Mouse (Mus musculus) lung, postnatal 4 days (tissue): ENCODE measurements around the gene Pheta1.

ENCODE experiments used
- DNase-seq, 2 experiments: peaks; one replicate each; pipeline ENCODE4 v3.0.0; 2021

The Pheta1 gene

GRCm38 (mm10) chr5:121827876-121828275 lies 20.9 kb upstream of the Pheta1 start:
- no peak for DNase-seq

- peak in 1 of 2 experiments; percentile 59 for DNase-seq
These were observed 20.0 kb upstream of the Pheta1 start for GRCm38 (mm10) chr5:121828491-121829432.

DNA sequence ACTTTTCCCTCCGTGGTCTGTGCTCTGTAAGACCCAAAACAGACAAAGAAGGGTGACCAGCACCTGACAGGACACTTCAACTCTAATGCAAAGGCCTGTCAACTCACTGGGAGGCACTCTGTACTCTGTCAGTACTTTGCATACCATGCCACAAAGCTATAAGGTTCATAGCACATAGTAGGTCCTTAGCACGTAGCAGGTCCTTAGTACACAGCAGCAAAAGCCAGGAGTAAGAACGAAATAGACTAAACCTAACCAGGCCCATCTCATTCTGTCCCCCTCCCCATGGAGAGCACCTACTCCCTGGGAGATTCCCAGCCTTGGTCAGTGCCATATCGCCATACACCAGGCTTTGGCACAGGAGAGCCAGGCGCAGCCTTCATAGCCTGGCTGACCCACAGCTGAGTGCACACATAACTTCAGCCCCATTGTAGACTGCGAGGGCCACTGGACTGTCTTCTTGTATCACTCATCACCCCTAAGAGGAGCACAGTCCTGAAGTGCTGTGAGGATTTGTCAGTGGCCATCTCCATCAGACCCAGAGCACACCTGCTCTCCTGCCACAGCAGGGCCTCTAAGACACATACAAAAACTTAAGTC lies 17.7 kb upstream of the Pheta1 start:
- no peak for DNase-seq

- peak in 1 of 2 experiments; percentile 58 for DNase-seq
These were observed 16.2 kb upstream of the Pheta1 start for GRCm38 (mm10) chr5:121832376-121833155.

DNA sequence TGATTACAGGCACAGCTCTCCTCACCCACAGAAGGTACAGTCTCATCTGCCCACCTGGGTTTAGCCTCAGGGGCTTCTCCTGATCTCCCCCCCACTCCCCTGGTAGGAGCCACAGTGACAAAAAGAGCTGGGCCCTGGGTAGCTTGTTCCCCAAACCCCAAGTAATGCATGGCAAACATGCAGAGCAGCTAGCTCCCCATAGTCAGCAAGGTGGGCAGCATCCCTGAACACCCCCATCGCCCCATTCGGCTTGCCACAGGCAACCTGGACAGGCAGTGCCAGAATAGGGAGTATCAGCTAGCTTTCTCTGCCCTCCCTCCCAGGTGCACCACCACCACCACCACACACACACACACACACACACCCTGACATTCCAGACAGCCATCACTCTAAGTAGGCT lies 15.6 kb upstream of the Pheta1 start:
- no peak for DNase-seq

DNA sequence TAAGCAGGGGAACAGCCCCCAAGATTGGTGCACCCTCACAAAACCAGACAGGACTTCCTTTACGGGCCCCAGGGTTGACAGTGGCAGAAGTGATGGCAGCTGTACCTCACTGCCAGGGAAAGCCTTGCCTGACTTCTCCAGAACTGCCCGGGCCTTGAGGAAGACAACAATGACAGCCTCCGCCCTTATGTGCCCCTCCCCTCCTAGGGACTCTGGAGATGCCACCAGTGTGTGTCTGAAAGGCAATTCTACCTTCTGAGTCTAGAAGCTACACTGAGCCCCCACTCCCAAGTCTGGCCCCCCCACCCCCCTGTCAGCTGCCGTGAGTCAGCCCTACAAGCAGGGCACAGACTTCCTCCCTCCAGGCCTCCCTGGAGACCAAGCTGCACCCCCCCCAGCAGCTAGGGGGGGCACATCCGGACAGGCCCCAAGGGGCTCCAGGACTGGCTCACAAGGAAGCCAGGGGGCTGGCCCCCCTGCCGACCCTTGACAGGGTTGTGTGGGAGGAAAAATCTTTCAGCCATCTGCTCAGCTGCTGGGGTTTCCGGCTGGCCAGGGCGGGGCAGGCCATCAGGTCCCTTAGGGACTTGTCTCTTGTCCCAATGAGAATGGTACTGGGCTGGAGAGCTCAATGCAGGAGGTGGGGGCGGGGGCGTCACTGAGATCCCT lies 15.1 kb upstream of the Pheta1 start:
- DNase-seq = peak; percentile 81 to 92

DNA sequence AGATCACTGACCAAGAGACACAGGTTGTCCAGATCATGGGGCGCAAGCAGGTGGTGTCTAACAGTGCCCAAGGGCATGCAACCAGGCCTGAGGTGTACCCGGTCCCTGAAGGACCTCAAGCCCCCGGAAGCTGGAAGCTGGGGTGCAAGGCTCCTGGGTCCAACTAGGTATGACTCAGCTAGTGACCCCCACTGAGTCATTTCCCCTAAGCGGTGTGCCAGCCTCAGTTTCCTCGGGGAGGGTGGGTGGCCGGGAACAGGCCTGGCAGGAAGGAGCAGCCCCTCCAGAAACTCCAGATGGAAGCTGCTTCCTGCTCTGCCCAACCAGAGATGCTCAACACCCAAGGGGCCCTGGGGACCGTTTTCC lies 14.6 kb upstream of the Pheta1 start:
- DNase-seq = no peak

- DNase-seq = peak in 1 of 2 experiments; percentile 39
These were observed 13.6 kb upstream of the Pheta1 start for GRCm38 (mm10) chr5:121834991-121835747.

GRCm38 (mm10) chr5:121835949-121836691 lies 12.7 kb upstream of the Pheta1 start:
- DNase-seq = peak; percentile 45 to 49

DNA sequence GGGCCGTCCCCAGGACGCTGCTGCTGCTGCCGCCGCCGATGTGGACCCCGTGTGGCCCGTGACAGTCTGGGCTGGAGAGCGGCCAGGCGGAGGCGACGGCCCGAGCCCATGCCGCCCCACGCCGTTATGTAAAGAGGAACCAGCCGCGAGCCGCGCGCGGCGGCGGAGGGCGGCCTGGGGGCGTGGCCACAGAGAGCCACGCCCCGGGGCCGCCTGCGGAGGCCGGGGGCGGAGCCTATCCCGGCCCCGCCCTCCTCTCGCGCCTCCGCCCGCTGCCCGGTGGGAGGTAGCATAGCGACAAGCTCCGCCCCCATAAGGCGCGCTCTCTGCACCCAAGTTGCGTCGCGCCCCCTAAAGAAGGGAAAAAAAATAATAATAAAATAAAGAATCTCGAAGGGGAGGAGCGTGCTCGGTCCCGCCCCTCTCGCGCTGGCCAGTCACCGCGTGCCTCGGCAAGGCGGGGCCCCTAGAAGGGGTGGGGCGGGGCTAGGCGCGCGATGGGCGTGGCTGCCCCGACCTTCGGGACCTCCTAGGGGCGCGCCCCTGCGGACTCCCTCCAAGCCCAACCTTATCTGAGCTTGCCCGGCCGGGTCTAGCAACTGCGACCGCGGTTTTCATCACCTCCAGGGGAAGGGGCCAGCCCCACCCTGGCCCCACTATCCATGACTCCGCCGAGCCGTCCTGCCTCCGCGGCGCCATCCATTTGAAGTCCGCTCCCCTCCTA lies 11.9 kb upstream of the Pheta1 start:
- peak; percentile 96 to 97 for DNase-seq

- DNase-seq = peak; percentile 76 to 80
These were observed 11.1 kb upstream of the Pheta1 start, which contains the start of gene Sh2b3 for GRCm38 (mm10) chr5:121837441-121838340. TSS of gene Sh2b3 (minus strand) at chr5:121837646.

GRCm38 (mm10) chr5:121838341-121839127 lies 10.2 kb upstream of the Pheta1 start:
- peak; percentile 85 to 88 for DNase-seq

DNA sequence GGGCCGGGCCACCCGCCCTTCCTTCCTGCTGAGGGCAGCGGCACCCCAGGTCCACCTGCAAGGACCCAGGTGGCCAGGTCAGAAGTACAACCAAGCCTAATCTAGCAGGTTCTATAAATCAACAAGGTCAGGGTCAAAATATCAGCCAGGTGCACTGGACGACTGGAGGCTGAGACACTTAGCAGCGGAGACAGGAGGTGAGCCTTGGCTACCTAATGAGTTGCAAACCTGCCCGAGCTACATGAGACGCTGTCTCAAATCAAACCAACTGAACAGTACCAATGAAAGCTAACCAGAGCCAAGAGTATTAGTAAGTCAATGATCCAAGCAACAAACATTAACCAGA lies 9.7 kb upstream of the Pheta1 start:
- no peak for DNase-seq

DNA sequence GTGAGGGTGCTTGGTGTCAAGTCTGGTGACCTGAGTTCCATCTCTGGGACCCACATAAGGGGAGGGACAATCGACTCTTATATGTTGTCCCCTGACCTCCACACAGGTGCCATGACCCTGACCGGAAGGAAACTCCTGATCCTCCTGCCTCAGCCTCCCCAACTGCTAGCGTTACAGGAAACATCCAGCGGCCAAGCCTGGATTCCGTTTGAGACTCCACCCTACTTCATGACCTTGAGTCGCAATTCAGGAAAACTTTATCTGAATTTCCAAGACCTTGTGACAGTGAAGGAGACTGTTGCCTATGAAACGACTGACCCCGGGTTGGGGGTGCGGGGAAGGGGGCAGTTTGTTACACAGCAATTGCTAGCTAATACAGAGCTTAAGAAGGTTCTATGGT lies 7.3 kb upstream of the Pheta1 start:
- DNase-seq = no peak

GRCm38 (mm10) chr5:121841973-121842372 lies 6.8 kb upstream of the Pheta1 start:
- peak in 1 of 2 experiments; percentile 33 for DNase-seq

DNA sequence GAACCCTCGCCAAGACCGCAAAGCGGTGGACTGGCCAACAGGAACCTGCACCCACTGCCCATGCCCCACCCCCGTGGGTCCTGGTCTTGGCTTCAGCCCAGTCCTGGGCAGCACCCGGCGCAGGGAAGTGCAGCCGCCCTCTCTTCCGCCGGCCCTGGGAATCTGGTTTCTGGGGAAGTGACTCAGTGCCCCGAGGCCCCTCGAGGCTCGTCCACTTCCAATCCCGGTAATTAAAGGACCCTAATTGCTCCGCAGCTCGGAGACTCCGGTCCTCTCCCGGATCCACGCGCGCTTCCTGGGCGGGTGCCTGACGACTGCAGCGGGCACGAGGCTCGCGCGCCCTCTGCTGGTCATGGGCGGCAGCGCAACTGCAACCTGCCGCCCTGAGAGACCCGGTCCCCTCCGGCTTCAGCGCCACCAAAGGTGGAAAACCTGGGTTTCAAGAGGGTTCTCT lies 6.1 kb upstream of the Pheta1 start:
- DNase-seq = peak; percentile 87 to 91

DNA sequence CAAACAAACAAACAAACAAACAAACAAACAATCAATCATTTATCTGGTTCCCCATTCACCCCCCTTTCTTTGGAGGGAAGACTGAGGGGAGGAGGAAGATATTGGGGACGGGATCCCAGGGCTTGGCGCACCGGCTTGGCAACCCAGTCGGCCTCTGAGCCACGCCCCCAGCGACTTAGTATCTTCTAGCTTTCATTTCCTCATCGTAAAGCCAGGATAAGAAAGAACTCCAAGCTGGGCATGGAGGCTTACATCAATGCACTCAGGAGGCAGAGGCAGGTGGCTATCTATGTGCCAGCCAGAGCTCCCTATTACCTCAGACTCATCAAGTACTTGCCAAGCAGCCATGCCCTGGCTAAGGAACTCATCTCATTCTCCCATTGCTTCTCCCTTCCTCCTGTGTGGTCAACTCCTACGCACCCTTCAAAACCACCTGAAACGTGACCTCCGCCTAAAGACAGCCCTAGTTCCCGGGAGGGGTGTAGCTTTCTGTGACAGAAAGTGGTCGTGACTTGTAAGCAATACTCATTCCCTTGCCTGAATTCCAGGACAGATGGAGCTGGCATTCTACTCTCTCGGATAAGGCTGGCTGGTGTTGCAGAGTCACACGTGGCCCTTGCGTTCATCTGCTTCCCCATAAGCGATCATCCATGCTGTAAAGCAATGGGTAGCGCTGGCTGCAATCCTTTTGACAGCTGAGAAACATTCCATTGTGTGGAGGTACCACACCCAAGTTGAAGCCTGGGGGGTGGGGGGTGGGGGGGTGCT lies 5.5 kb upstream of the Pheta1 start:
- no peak for DNase-seq

GRCm38 (mm10) chr5:121845361-121845760 lies 3.4 kb upstream of the Pheta1 start:
- DNase-seq = no peak
